Mouse (Mus musculus): ENCODE data around the gene Cx3cr1. TPM values are rescaled to one million over a fixed set of nuclear protein-coding genes. Genes with fewer than 3 reads are reported as not detected.

The Cx3cr1 gene
- polyA plus RNA-seq, 1 experiment, result not detected

- peaks cover 20% of the 10 kb centered on the region for H3K36me3 ChIP-seq (ENCODE audit: control insufficient read depth, insufficient read depth)
- H3K79me2 ChIP-seq (ENCODE audit: control insufficient read depth, insufficient read depth), result no peaks in the 10 kb centered on the region
These were observed 143.2 kb downstream of the Cx3cr1 start for GRCm38 (mm10) chr9:119926497-119926896.

DNA sequence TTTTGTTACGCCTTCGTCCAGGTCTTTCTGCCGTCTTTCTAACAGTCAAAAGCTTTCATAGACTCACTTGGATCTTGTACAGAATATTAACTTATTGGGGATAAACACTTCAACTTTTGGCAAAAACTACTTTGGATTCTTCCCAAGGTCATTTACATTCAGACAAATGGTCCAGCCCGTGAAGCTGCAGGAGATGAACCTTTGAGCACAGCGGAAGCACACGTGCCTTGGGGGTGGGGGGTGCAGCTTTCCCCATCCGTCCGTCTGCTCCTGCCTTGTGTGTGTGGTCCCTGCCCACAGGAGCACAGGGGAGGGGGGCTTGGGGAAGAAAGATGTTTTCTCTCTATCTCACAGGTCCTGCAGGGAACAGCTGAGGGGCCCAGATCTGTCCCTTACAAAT lies 143.9 kb downstream of the Cx3cr1 start:
- no peaks in the 10 kb centered on the region for H3K79me2 ChIP-seq (ENCODE audit: control insufficient read depth, insufficient read depth)
- no peak overlapping the region for H3ac ChIP-seq (ENCODE audit: control insufficient read depth, insufficient read length)
- H3K36me3 ChIP-seq (ENCODE audit: control insufficient read depth, insufficient read depth), result peaks cover 23% of the 10 kb centered on the region
- TF ChIP-seq TCF3 (IDR thresholded peaks at IDR 0.05; ENCODE audit: insufficient read length, low read depth), result no peak
- no peak for TF ChIP-seq MYOG (IDR thresholded peaks at IDR 0.05; ENCODE audit: control insufficient read depth in 1 of 3, insufficient read depth in 1 of 3, insufficient read length in 2 of 3, low read depth in 2 of 3)
- no peak for TF ChIP-seq POLR2AphosphoS2 (IDR thresholded peaks at IDR 0.05; ENCODE audit: insufficient read length, low read depth)
- no peak for TF ChIP-seq POLR2A (IDR thresholded peaks at IDR 0.05; ENCODE audit: insufficient read length, low read depth)
- TF ChIP-seq MAX (IDR thresholded peaks at IDR 0.05; ENCODE audit: low read depth), result no peak
- no peak for TF ChIP-seq MYOD1 (IDR thresholded peaks at IDR 0.05; ENCODE audit: control insufficient read depth in 1 of 3, insufficient read length in 2 of 3, low read depth in 2 of 3)
- TF ChIP-seq SRF (IDR thresholded peaks at IDR 0.05; ENCODE audit: control insufficient read depth, insufficient read length, low read depth), result no peak
- no peak for TF ChIP-seq TCF12 (IDR thresholded peaks at IDR 0.05; ENCODE audit: insufficient read depth, poor library complexity, severe bottlenecking)
- TF ChIP-seq REST (IDR thresholded peaks at IDR 0.05; ENCODE audit: insufficient read depth, insufficient read length), result no peak
- TF ChIP-seq E2F4 (IDR thresholded peaks at IDR 0.05; ENCODE audit: insufficient read depth), result no peak
- no peak for TF ChIP-seq CEBPB (IDR thresholded peaks at IDR 0.05; ENCODE audit: insufficient read depth, poor library complexity, severe bottlenecking)
- no peak for TF ChIP-seq USF1 (IDR thresholded peaks at IDR 0.05; ENCODE audit: low read depth)
- no peak overlapping the region for H3K4me3 ChIP-seq
- H3K27me3 ChIP-seq (ENCODE audit: control insufficient read depth, insufficient read depth, insufficient read length), result no peaks in the 10 kb centered on the region
- no peak overlapping the region for H3K4me2 ChIP-seq (ENCODE audit: low read depth)

More at GRCm38 (mm10) chr9:119926497-119926896, 143.2 kb downstream of the Cx3cr1 start:
- Histone ChIP-seq H3K4me3 (no peak overlapping the region), H3ac (ENCODE audit: control insufficient read depth, insufficient read length) (no peak overlapping the region), H3K27me3 (ENCODE audit: control insufficient read depth, insufficient read depth, insufficient read length) (no peaks in the 10 kb centered on the region), H3K4me2 (ENCODE audit: low read depth) (no peak overlapping the region)
- no peak for TF ChIP-seq MYOD1 (IDR thresholded peaks at IDR 0.05; ENCODE audit: control insufficient read depth in 1 of 3, insufficient read length in 2 of 3, low read depth in 2 of 3)
- no peak for TF ChIP-seq MYOG (IDR thresholded peaks at IDR 0.05; ENCODE audit: control insufficient read depth in 1 of 3, insufficient read depth in 1 of 3, insufficient read length in 2 of 3, low read depth in 2 of 3)
- no peak for TF ChIP-seq POLR2AphosphoS2 (IDR thresholded peaks at IDR 0.05; ENCODE audit: insufficient read length, low read depth)
- no peak for TF ChIP-seq REST (IDR thresholded peaks at IDR 0.05; ENCODE audit: insufficient read depth, insufficient read length)

GRCm38 (mm10) chr9:119925120-119925657 lies 144.5 kb downstream of the Cx3cr1 start:
- H3ac ChIP-seq (ENCODE audit: control insufficient read depth, insufficient read length), result no peak overlapping the region
- no peak overlapping the region for H3K4me3 ChIP-seq
- peaks cover 23% of the 10 kb centered on the region for H3K36me3 ChIP-seq (ENCODE audit: control insufficient read depth, insufficient read depth)
- no peaks in the 10 kb centered on the region for H3K79me2 ChIP-seq (ENCODE audit: control insufficient read depth, insufficient read depth)
- TF ChIP-seq POLR2AphosphoS2 (IDR thresholded peaks at IDR 0.05; ENCODE audit: insufficient read length, low read depth) (peak; percentile 63), POLR2A (IDR thresholded peaks at IDR 0.05; ENCODE audit: insufficient read length, low read depth) (peak; percentile 15), MYOD1 (IDR thresholded peaks at IDR 0.05; ENCODE audit: control insufficient read depth in 1 of 3, insufficient read length in 2 of 3, low read depth in 2 of 3) (no peak)
- H3K27me3 ChIP-seq (ENCODE audit: control insufficient read depth, insufficient read depth, insufficient read length), result no peaks in the 10 kb centered on the region
- no peak overlapping the region for H3K4me2 ChIP-seq (ENCODE audit: low read depth)

DNA sequence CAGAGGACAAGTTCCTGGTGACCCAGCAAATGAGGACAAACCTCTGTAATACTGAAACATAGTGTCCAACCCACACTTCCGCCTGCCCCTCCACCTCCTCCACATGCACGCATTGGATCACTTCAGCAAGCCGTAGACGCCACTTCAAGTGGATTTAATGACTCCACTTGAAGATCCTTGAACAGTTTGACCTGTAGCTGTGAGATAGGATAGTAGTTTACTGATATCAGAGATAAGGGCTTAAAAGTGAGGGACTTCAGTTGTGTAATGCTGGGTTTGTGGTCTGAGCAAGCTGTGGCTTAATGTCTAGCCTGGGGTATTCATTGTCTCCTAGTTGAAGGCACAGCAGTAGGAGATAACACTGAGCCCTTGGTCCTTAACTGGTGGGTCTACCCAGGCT lies 146.2 kb downstream of the Cx3cr1 start:
- no peaks in the 10 kb centered on the region for H3K79me2 ChIP-seq (ENCODE audit: control insufficient read depth, insufficient read depth)
- TF ChIP-seq POLR2AphosphoS2 (IDR thresholded peaks at IDR 0.05; ENCODE audit: insufficient read length, low read depth) (peak; percentile 16), E2F4 (IDR thresholded peaks at IDR 0.05; ENCODE audit: insufficient read depth) (no peak)
- no peak overlapping the region for H3ac ChIP-seq (ENCODE audit: control insufficient read depth, insufficient read length)
- peaks cover 23% of the 10 kb centered on the region for H3K36me3 ChIP-seq (ENCODE audit: control insufficient read depth, insufficient read depth)
- H3K4me3 ChIP-seq, result no peak overlapping the region
- no peak overlapping the region for H3K4me2 ChIP-seq (ENCODE audit: low read depth)
- no peaks in the 10 kb centered on the region for H3K27me3 ChIP-seq (ENCODE audit: control insufficient read depth, insufficient read depth, insufficient read length)

DNA sequence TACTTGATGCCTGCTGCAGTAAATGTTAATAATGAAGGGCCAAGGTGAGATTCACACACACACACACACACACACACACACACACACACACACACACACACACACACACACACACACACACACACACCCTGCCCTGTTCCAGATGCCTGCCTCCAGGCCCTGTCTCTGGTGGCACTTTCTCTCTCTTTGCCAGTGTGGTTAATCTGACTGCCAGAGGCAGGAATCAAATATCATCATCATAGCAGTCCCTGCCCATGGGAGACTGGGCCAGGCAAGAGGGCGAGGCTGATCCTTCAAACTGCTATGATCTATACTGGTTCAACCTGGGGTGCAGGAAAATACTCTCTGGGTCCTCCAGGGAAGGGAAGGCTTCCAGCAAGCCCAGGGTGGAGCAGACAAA lies 149.8 kb downstream of the Cx3cr1 start:
- H3ac ChIP-seq (ENCODE audit: control insufficient read depth, insufficient read length), result no peak overlapping the region

More for the DNA sequence above, 149.8 kb downstream of the Cx3cr1 start:
- Histone ChIP-seq H3K27me3 (ENCODE audit: control insufficient read depth, insufficient read depth, insufficient read length) (no peaks in the 10 kb centered on the region), H3K36me3 (ENCODE audit: control insufficient read depth, insufficient read depth) (peaks cover 28% of the 10 kb centered on the region), H3K79me2 (ENCODE audit: control insufficient read depth, insufficient read depth) (no peaks in the 10 kb centered on the region), H3K4me3 (no peak overlapping the region), H3K4me2 (ENCODE audit: low read depth) (no peak overlapping the region)
- no peak for TF ChIP-seq MYOD1 (IDR thresholded peaks at IDR 0.05; ENCODE audit: control insufficient read depth in 1 of 3, insufficient read length in 2 of 3, low read depth in 2 of 3)
